Mouse (Mus musculus): Measurements from ENCODE around the gene Cct3. TPM values are rescaled to one million over a fixed set of nuclear protein-coding genes. Genes with fewer than 3 reads are reported as not detected.

The Cct3 gene
- total RNA-seq, 2 experiments from 2014 or later = 168 to 170 TPM

- DNase-seq (ENCODE audit: extremely low spot score in 1 of 2, low spot score in 2 of 2) = peak in 1 of 2 experiments; percentile 44
- Histone ChIP-seq H3K27ac (peak overlapping the region; percentile 94), H3K4me3 (peak overlapping the region; percentile 91)
- TF ChIP-seq CTCF (IDR thresholded peaks at IDR 0.05) = no peak
- intact Hi-C loops (cut with DNase I) = no loop called here
Observed at GRCm38 (mm10) chr3:88297321-88297851, 470 bp downstream of the Cct3 start.

DNA sequence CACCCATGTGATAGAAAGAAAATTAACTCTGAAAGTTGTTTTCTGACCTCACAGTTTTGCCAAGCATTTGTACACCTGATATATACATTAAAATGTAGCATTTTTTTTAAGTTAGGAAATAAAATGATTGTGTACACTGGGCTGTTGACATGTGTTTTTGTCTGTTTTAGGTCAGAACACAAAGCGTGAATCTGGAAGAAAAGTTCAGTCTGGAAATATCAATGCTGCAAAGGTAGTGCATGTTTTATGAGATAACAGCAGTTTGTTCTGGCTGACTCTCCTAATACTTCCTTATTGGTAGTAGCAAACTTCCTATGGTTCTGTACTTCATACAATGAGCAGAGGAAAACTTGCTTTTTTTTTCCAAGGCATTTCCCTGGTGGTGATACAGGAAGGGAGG, 2.3 kb downstream of the Cct3 start:
- no peak overlapping the region for H3K27ac ChIP-seq
- DNase-seq (ENCODE audit: extremely low spot score in 1 of 2, low spot score in 2 of 2) = no peak
- intact Hi-C loops (cut with DNase I) = no loop called here
- H3K4me3 ChIP-seq = no peak overlapping the region
- no peak for TF ChIP-seq CTCF (IDR thresholded peaks at IDR 0.05)

- no peak for TF ChIP-seq CTCF (IDR thresholded peaks at IDR 0.05)
- intact Hi-C loops (cut with DNase I) = no loop called here
- DNase-seq (ENCODE audit: extremely low spot score in 1 of 2, low spot score in 2 of 2) = peak; percentile 46 to 51
- H3K27ac ChIP-seq = peak within 1 kb of the TSS; percentile 72
- H3K4me3 ChIP-seq = peak within 1 kb of the TSS; percentile 84
Observed at GRCm38 (mm10) chr3:88324951-88325405, 28.1 kb downstream of the Cct3 start, which contains the start of gene Glmp. Gene Glmp, plus strand, starts transcription at chr3:88325023.

- Histone ChIP-seq H3K4me3 (no peak overlapping the region), H3K27ac (no peak overlapping the region)
- intact Hi-C loops (cut with DNase I) = no loop called here
- no peak for DNase-seq (ENCODE audit: extremely low spot score in 1 of 2, low spot score in 2 of 2)
- TF ChIP-seq CTCF (IDR thresholded peaks at IDR 0.05) = no peak
Observed at GRCm38 (mm10) chr3:88328956-88329355, 32.0 kb downstream of the Cct3 start.

- no peak overlapping the region for H3K27ac ChIP-seq
- no peak overlapping the region for H3K4me3 ChIP-seq
- intact Hi-C loops (cut with DNase I) = no loop called here
- TF ChIP-seq CTCF (IDR thresholded peaks at IDR 0.05) = peak; percentile 71
- no peak for DNase-seq (ENCODE audit: extremely low spot score in 1 of 2, low spot score in 2 of 2)
Observed at GRCm38 (mm10) chr3:88331282-88331681, 34.4 kb downstream of the Cct3 start.

DNA sequence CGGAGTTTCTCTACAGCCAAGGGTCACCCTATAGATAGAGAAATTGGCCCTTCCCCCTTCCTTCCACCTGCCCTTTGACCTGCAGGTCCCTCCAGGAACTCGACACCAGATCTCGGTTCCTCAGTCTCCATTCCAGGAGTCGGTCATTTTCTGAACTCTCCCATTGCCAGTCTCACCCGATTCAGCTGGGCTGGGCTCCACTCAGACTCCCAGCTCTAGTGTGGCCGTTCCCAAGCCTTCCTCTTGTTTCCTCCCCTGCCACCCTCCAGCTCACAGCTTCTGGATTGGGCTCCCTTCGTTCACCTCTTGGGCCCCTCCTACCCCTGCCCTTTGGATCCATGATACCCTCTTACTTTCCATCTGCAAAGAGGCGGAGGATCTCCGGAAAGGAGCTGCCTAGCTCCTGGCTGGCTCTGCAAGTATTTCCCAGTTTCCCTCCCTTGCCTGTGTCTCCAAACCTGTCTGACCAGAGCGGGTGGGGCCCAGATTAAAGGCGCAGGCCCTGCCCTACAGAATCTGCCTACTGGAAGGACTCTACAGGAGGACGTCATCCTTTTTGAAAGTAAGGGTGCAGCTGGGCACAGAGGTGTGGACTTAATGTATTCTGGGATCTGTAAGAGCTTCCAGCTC, 37.2 kb downstream of the Cct3 start:
- Histone ChIP-seq H3K4me3 (no peak overlapping the region), H3K27ac (no peak overlapping the region)
- TF ChIP-seq CTCF (IDR thresholded peaks at IDR 0.05) = no peak
- intact Hi-C loops (cut with DNase I) = no loop called here
- DNase-seq (ENCODE audit: extremely low spot score in 1 of 2, low spot score in 2 of 2) = no peak

GRCm38 (mm10) chr3:88334902-88335435, 38.1 kb downstream of the Cct3 start:
- no peak overlapping the region for H3K27ac ChIP-seq
- no peak for TF ChIP-seq CTCF (IDR thresholded peaks at IDR 0.05)
- DNase-seq (ENCODE audit: extremely low spot score in 1 of 2, low spot score in 2 of 2) = no peak
- H3K4me3 ChIP-seq = peak overlapping the region; percentile 93
- intact Hi-C loops (cut with DNase I) = loop anchor here (5.0 kb wide), 2 partner anchors 132 to 143 kb away; no protein-coding TSS in a partner anchor

DNA sequence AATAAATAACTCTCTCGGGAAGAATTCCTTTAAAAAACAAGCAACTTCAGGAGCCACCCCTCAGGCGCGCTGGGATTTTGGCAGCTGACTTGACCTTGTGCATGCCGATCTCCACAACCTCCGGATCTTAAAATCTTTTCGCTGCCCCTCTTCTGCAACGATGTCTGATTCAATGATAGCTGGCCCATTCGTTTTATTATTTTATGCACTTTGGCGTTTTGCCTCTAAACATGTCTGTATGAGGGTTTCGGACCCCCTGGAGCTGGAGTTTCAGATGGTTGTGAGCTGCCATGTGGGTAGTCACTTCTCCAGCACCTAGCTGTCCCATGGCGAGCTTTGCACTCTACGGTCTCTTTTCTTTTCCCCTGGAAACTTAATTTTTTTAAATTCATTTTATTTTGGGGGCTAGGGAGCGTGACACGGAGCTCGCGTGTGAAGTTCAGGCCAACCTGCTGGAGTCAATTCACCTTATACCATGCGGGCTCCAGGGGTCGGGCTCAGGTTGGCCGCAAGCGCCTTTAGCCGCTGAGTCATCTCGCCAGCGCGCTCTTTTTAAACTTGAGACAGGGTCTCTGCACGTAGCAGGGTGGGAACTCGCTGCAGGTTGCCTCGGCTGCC, 38.6 kb downstream of the Cct3 start:
- no peak for DNase-seq (ENCODE audit: extremely low spot score in 1 of 2, low spot score in 2 of 2)
- intact Hi-C loops (cut with DNase I) = loop anchor here (5.0 kb wide), 2 partner anchors 132 to 143 kb away; no protein-coding TSS in a partner anchor
- peak overlapping the region; percentile 100 for H3K27ac ChIP-seq
- TF ChIP-seq CTCF (IDR thresholded peaks at IDR 0.05) = no peak
- peak overlapping the region; percentile 93 for H3K4me3 ChIP-seq

GRCm38 (mm10) chr3:88336058-88337013, 39.4 kb downstream of the Cct3 start, which contains the start of the genes Tmem79 and Smg5:
Gene Tmem79, minus strand, starts transcription at chr3:88336148.
Gene Smg5, plus strand, starts transcription at chr3:88336260.
- peak; percentile 94 for DNase-seq (ENCODE audit: extremely low spot score in 1 of 2, low spot score in 2 of 2)
- H3K4me3 ChIP-seq = peak within 1 kb of the TSS; percentile 93
- H3K27ac ChIP-seq = peak within 1 kb of the TSS; percentile 100
- TF ChIP-seq CTCF (IDR thresholded peaks at IDR 0.05) = no peak
- intact Hi-C loops (cut with DNase I) = loop anchor here (5.0 kb wide), 2 partner anchors 131 to 144 kb away; no protein-coding TSS in a partner anchor

GRCm38 (mm10) chr3:88337367-88338020, 40.6 kb downstream of the Cct3 start:
- Histone ChIP-seq H3K27ac (peak overlapping the region; percentile 100), H3K4me3 (peak overlapping the region; percentile 93)
- peak in 1 of 2 experiments; percentile 40 for DNase-seq (ENCODE audit: extremely low spot score in 1 of 2, low spot score in 2 of 2)
- TF ChIP-seq CTCF (IDR thresholded peaks at IDR 0.05) = no peak
- intact Hi-C loops (cut with DNase I) = loop anchor here (5.0 kb wide), 2 partner anchors 130 to 145 kb away; no protein-coding TSS in a partner anchor

All from left cerebral cortex, adult 2 months (tissue).